Mouse (Mus musculus): ENCODE measurements around the gene Slc9c1. TPM values are rescaled to one million over a fixed set of nuclear protein-coding genes. Genes with fewer than 3 reads are reported as not detected.

Slc9c1 gene
- polyA plus RNA-seq, 1 experiment from 2014 or later, result not detected

Other genes with a start within 250 kb of the Slc9c1 start
- gene Cd200, start 126.3 kb upstream of the Slc9c1 start, polyA plus RNA-seq (2015; fragmentation: Nextera tagmentation; extraction: Ambion mirVana), result 23.3 TPM in 2 replicates
- gene Gm609, start 42.3 kb upstream of the Slc9c1 start, polyA plus RNA-seq (2015; fragmentation: Nextera tagmentation; extraction: Ambion mirVana), result not detected in 2 replicates
- not detected in 2 replicates for gene Gm17783, start 3.3 kb upstream of the Slc9c1 start, polyA plus RNA-seq (2015; fragmentation: Nextera tagmentation; extraction: Ambion mirVana)
- gene Gcsam, start 75.1 kb downstream of the Slc9c1 start, polyA plus RNA-seq (2015; fragmentation: Nextera tagmentation; extraction: Ambion mirVana), result 0.33 and 0.41 TPM in 2 replicates
- 0.10 and 0.11 TPM in 2 replicates for gene BC016579, start 118.8 kb downstream of the Slc9c1 start, polyA plus RNA-seq (2015; fragmentation: Nextera tagmentation; extraction: Ambion mirVana)
- gene Tmprss7, start 158.3 kb downstream of the Slc9c1 start, polyA plus RNA-seq (2015; fragmentation: Nextera tagmentation; extraction: Ambion mirVana), result 0.09 and 0.24 TPM in 2 replicates
- 18.2 and 21.4 TPM in 2 replicates for gene Tagln3, start 189.3 kb downstream of the Slc9c1 start, polyA plus RNA-seq (2015; fragmentation: Nextera tagmentation; extraction: Ambion mirVana)
- gene Abhd10, start 207.6 kb downstream of the Slc9c1 start, polyA plus RNA-seq (2015; fragmentation: Nextera tagmentation; extraction: Ambion mirVana), result 37.1 and 42.3 TPM in 2 replicates

All from limb, embryonic 13.5 days (tissue).